Mouse (Mus musculus) bone marrow, adult 2 months (tissue): ENCODE measurements around the gene Spic. TPM values are rescaled to one million over a fixed set of nuclear protein-coding genes. Genes with fewer than 3 reads are reported as not detected.
"Not testable (repeated sequence)": the region's sequence is repeated elsewhere in the genome, so short reads cannot be mapped to it uniquely, and the experiment has no call there.

Experiments used
- H3K27ac ChIP-seq: fragments of 200-500 bp; 2 replicates; pipeline ENCODE4 v1.5.1; 2012; ENCODE audit warnings: low read depth, mild to moderate bottlenecking, control low read depth, inconsistent platforms, low read length; ENCODE audit not compliant: control insufficient read depth, poor library complexity, insufficient read depth
- H3K4me1 ChIP-seq: fragments of 200-500 bp; 2 replicates; pipeline ENCODE4 v1.6.1; 2011; ENCODE audit warnings: low read length; ENCODE audit not compliant: control insufficient read depth, insufficient read depth
- H3K4me3 ChIP-seq: fragments of 200-500 bp; replicated peaks from 2 replicates; pipeline ENCODE3; 2011; ENCODE audit warnings: mild to moderate bottlenecking, low read depth, low read length, control low read depth; ENCODE audit not compliant: control insufficient read depth
- CTCF ChIP-seq: fragments of 200-500 bp; IDR thresholded peaks from 2 replicates; pipeline ENCODE4 v1.5.1; 2011; ENCODE audit warnings: low read length, control low read depth; ENCODE audit not compliant: control insufficient read depth, insufficient read depth
- POLR2A ChIP-seq: fragments of 200-500 bp; IDR thresholded peaks from 2 replicates; pipeline ENCODE4 v1.6.1; 2011; ENCODE audit warnings: low read depth, mild to moderate bottlenecking, control low read depth, low read length, borderline replicate concordance; ENCODE audit not compliant: control insufficient read depth
- WGBS: fragments of 180-500 bp; shearing (Covaris S2); methylation state at CpG from one replicate; pipeline ENCODE4 v1.1.7; 2018; 5-methylcytosine and 5-hydroxymethylcytosine counted together
- polyA plus RNA-seq: library from polyadenylated mRNA; stranded (reverse); fragments of >200 nt; gene quantifications from 2 replicates; pipeline ENCODE4 v1.2.4, GENCODE M21; 2011; ENCODE audit warnings: low replicate concordance; ENCODE audit not compliant: missing spikeins, insufficient read depth, insufficient read length

Gene Spic
- polyA plus RNA-seq, 1 experiment = 35.9 TPM

GRCm38 (mm10) chr10:88672123-88672522, 12.7 kb downstream of the Spic start:
- no peak for TF ChIP-seq POLR2A
- no peak for TF ChIP-seq CTCF
- Histone ChIP-seq H3K4me3 (no peak overlapping the region), H3K4me1 (no peaks in the 10 kb centered on the region), H3K27ac (no peak overlapping the region)
- 80% methylated on average over 6 of the region's 6 CpGs for WGBS

- Histone ChIP-seq H3K4me1 (no peaks in the 10 kb centered on the region), H3K4me3 (no peak overlapping the region), H3K27ac (no peak overlapping the region)
- 21% methylated on average over 1 of the region's 1 CpGs for WGBS
- no peak for TF ChIP-seq CTCF
These were observed 15.1 kb downstream of the Spic start for GRCm38 (mm10) chr10:88669719-88670118.

GRCm38 (mm10) chr10:88663856-88664255, 21.0 kb downstream of the Spic start:
- not testable (repeated sequence) for H3K4me1 ChIP-seq, H3K27ac ChIP-seq, H3K4me3 ChIP-seq

GRCm38 (mm10) chr10:88658918-88659317, 25.9 kb downstream of the Spic start:
- WGBS = 80% methylated on average over 4 of the region's 4 CpGs
- TF ChIP-seq POLR2A = no peak
- TF ChIP-seq CTCF = no peak
- H3K4me3 ChIP-seq = no peak overlapping the region
- H3K4me1 ChIP-seq = no peaks in the 10 kb centered on the region
- no peak overlapping the region for H3K27ac ChIP-seq

GRCm38 (mm10) chr10:88645448-88645847, 39.4 kb downstream of the Spic start:
- Histone ChIP-seq H3K4me1 (no peaks in the 10 kb centered on the region), H3K27ac (no peak overlapping the region), H3K4me3 (no peak overlapping the region)
- no peak for TF ChIP-seq POLR2A
- TF ChIP-seq CTCF = no peak
- 17% methylated on average over 5 of the region's 5 CpGs for WGBS

GRCm38 (mm10) chr10:88631330-88631953, 53.4 kb downstream of the Spic start:
- WGBS = 27% methylated on average over 10 of the region's 10 CpGs
- TF ChIP-seq CTCF = no peak
- TF ChIP-seq POLR2A = no peak
- H3K27ac ChIP-seq = no peak overlapping the region
- no peaks in the 10 kb centered on the region for H3K4me1 ChIP-seq
- H3K4me3 ChIP-seq = no peak overlapping the region

GRCm38 (mm10) chr10:88630663-88631329, 54.0 kb downstream of the Spic start:
- no peak overlapping the region for H3K27ac ChIP-seq
- no peak for TF ChIP-seq CTCF
- TF ChIP-seq POLR2A = no peak
- H3K4me1 ChIP-seq = no peaks in the 10 kb centered on the region
- no peak overlapping the region for H3K4me3 ChIP-seq
- 48% methylated on average over 2 of the region's 2 CpGs for WGBS

GRCm38 (mm10) chr10:88627052-88627451, 57.8 kb downstream of the Spic start:
- H3K4me1 ChIP-seq = no peaks in the 10 kb centered on the region
- TF ChIP-seq POLR2A (no peak), CTCF (no peak)
- no peak overlapping the region for H3K27ac ChIP-seq
- 88% methylated on average over 4 of the region's 4 CpGs for WGBS
- no peak overlapping the region for H3K4me3 ChIP-seq

- TF ChIP-seq CTCF (no peak), POLR2A (no peak)
- H3K27ac ChIP-seq = no peak overlapping the region
- WGBS = 75% methylated on average over 3 of the region's 3 CpGs
- no peak overlapping the region for H3K4me3 ChIP-seq
- H3K4me1 ChIP-seq = no peaks in the 10 kb centered on the region
These were observed 58.6 kb downstream of the Spic start for GRCm38 (mm10) chr10:88626176-88626575.

Other genes starting within 250 kb of the Spic start
- not detected in 2 replicates for gene Sycp3, start 225.4 kb downstream of the Spic start, polyA plus RNA-seq
- gene Chpt1, start 180.9 kb downstream of the Spic start, polyA plus RNA-seq = 11.2 and 21.9 TPM in 2 replicates
- gene Mybpc1, start 79.9 kb downstream of the Spic start, polyA plus RNA-seq = 1.5 and 1.6 TPM in 2 replicates
- 6.1 and 20.2 TPM in 2 replicates for gene Arl1, start 45.8 kb upstream of the Spic start, polyA plus RNA-seq
- gene Utp20, start 141.8 kb upstream of the Spic start, polyA plus RNA-seq = 5.0 and 18.0 TPM in 2 replicates
- not detected in 2 replicates for gene Slc5a8, start 201.0 kb upstream of the Spic start, polyA plus RNA-seq